Comparison of ENCODE assay signal across 20 mouse cellular contexts in genomic region chr2:51991447-51991846, GRCm38 (mm10). TPM values are rescaled to one million over a fixed set of nuclear protein-coding genes. Genes with fewer than 3 reads are reported as not detected.
DNase-seq lines count a peak whose midpoint lies in the region; ATAC-seq and TF ChIP-seq lines count a peak whose summit lies in the region.
"Had no signal": no experiment of that assay in that cellular context is flagged by ENCODE, and none has a peak within 500 bp of the region (broad histone marks: within the 10 kb centered on the region; RNA-seq: fewer than 3 reads in every experiment).

No protein-coding gene starts in this region.

- no peaks in the 10 kb centered on the region for H3K4me1 ChIP-seq in CH12.LX (ENCODE audit: control insufficient read depth in 1 of 2, insufficient read depth in 2 of 2)
- no peaks in the 10 kb centered on the region for H3K4me1 ChIP-seq in cerebellum, adult 2 months (ENCODE audit: control insufficient read depth, insufficient read depth, low read length)
- H3K4me1 ChIP-seq: embryonic facial prominence, embryonic 15.5 days; forebrain, embryonic 15.5 days; heart, embryonic 12.5 days; hindbrain, embryonic 12.5 days had no signal

- dilution Hi-C loops in CH12.LX (cut with MboI; ENCODE audit: extremely low pct_ligation_motif_present, extremely low pct_unique_long_range_greater_than_20kb, low sequenced_read_pairs), result no loop called here

- H3K79me2 ChIP-seq in CH12.LX (replicated peaks; ENCODE audit: control insufficient read depth, extremely low read depth, insufficient read depth, poor library complexity, severe bottlenecking), result no peaks in the 10 kb centered on the region

- no peak for TF ChIP-seq CTCF in CH12.LX (conservative IDR thresholded peaks at IDR 0.05 in 1 of 2, IDR thresholded peaks at IDR 0.05 in 1 of 2; ENCODE audit: low read depth in 2 of 2, low read length in 2 of 2)
- no peak for TF ChIP-seq CTCF in cerebellum, adult 2 months (IDR thresholded peaks at IDR 0.05; ENCODE audit: borderline replicate concordance, insufficient read depth, low read depth, low read length)

- no peak overlapping the region for H3K27ac ChIP-seq in CH12.LX (ENCODE audit: insufficient read depth, low read depth)
- no peak overlapping the region for H3K27ac ChIP-seq in cerebellum, adult 2 months (ENCODE audit: insufficient read depth, low read length)
- H3K27ac ChIP-seq: embryonic facial prominence, embryonic 15.5 days; forebrain, embryonic 15.5 days; hindbrain, embryonic 12.5 days had no signal

- H3K4me2 ChIP-seq in CH12.LX (ENCODE audit: insufficient read depth, low read depth, poor library complexity, severe bottlenecking), result no peak overlapping the region; the same call in 1 of the 2 replicates
- H3K4me2 ChIP-seq: embryonic facial prominence, embryonic 15.5 days; forebrain, embryonic 15.5 days; heart, embryonic 12.5 days; hindbrain, embryonic 12.5 days had no signal

- no peak for TF ChIP-seq POLR2A in CH12.LX (IDR thresholded peaks at IDR 0.05; ENCODE audit: low read depth, low read length)
- no peak for TF ChIP-seq POLR2A in cerebellum, adult 2 months (IDR thresholded peaks at IDR 0.05; ENCODE audit: borderline replicate concordance, insufficient read depth, low read length)

- no peaks in the 10 kb centered on the region for H3K27me3 ChIP-seq in CH12.LX (replicated peaks)
- H3K27me3 ChIP-seq in cerebellum, adult 2 months (ENCODE audit: control insufficient read depth, insufficient read depth, low read length), result no peaks in the 10 kb centered on the region
- H3K27me3 ChIP-seq: embryonic facial prominence, embryonic 15.5 days; forebrain, embryonic 15.5 days; heart, embryonic 12.5 days; hindbrain, embryonic 12.5 days had no signal

- H3K9me3 ChIP-seq in CH12.LX (replicated peaks; ENCODE audit: low read length), result no peaks in the 10 kb centered on the region
- H3K9me3 ChIP-seq: embryonic facial prominence, embryonic 15.5 days; forebrain, embryonic 15.5 days; heart, embryonic 12.5 days; hindbrain, embryonic 12.5 days had no signal

- peak; percentile 97 for ATAC-seq in granulocyte monocyte progenitor cell, adult 5-6 weeks (replicated peaks; ENCODE audit: poor library complexity, severe bottlenecking)
- ATAC-seq: forebrain, embryonic 15.5 days; hindbrain, embryonic 16.5 days; inflammation-experienced regulatory T-cells, adult 6 months had no signal

- no peak for TF ChIP-seq EP300 in CH12.LX (IDR thresholded peaks at IDR 0.05; ENCODE audit: low read length)

- H3K9ac ChIP-seq in CH12.LX (ENCODE audit: insufficient read depth, low read depth), result no peak overlapping the region
- H3K9ac ChIP-seq: embryonic facial prominence, embryonic 15.5 days; forebrain, embryonic 15.5 days; heart, embryonic 12.5 days; hindbrain, embryonic 12.5 days had no signal

- 94% methylated on average over 6 of the region's 6 CpGs for WGBS in cerebellum, adult 2 months

- no peaks in the 10 kb centered on the region for H3K36me3 ChIP-seq in CH12.LX (replicated peaks in 1 of 2; ENCODE audit: control insufficient read depth in 1 of 2, insufficient read depth in 1 of 2, low read length in 1 of 2)
- H3K36me3 ChIP-seq: embryonic facial prominence, embryonic 15.5 days; forebrain, embryonic 15.5 days; heart, embryonic 12.5 days; hindbrain, embryonic 12.5 days had no signal

- no peak overlapping the region for H3K4me3 ChIP-seq in CH12.LX (replicated peaks in 1 of 3; ENCODE audit: low read depth in 2 of 3, low read length in 2 of 3, poor library complexity in 1 of 3)
- no peak overlapping the region for H3K4me3 ChIP-seq in cerebellum, adult 2 months (replicated peaks; ENCODE audit: insufficient read depth, low read depth, low read length)
- H3K4me3 ChIP-seq: embryonic facial prominence, embryonic 15.5 days; erythroblast, embryonic 14.5 days; forebrain, embryonic 15.5 days; heart, embryonic 12.5 days; hindbrain, embryonic 12.5 days had no signal

- in situ Hi-C loops in CH12.LX (cut with MboI; ENCODE audit: low pct_ligation_motif_present, low pct_unique_long_range_greater_than_20kb, low sequenced_read_pairs), result no loop called here

- peak; percentile 11 for DNase-seq in layer of hippocampus, adult 9-11 months
- no peak for DNase-seq in layer of hippocampus, adult 11-12 months (ENCODE audit: low spot score)
- no peak for DNase-seq in CH12.LX (ENCODE audit: extremely low read depth)
- DNase-seq in frontal cortex, postnatal 25 days (ENCODE audit: low spot score in 2 of 2), result no peak
- no peak for DNase-seq in adrenal gland, adult 8-10 months
- DNase-seq in cerebellum, adult 2 months, result no peak
- DNase-seq: adrenal gland, postnatal 10 days; cerebellum, adult 11 months; cerebellum, adult 9-10 months; cerebellum, postnatal 36 days; gastrocnemius, postnatal 10 days; heart, postnatal 36 days had no signal

- no peak for TF ChIP-seq RAD21 in CH12.LX (IDR thresholded peaks at IDR 0.05; ENCODE audit: low read depth, low read length)

TF ChIP-seq in CH12.LX, 34 proteins besides CTCF, POLR2A, EP300 and RAD21:
- TF ChIP-seq E2F4 (IDR thresholded peaks at IDR 0.05; ENCODE audit: insufficient replicate concordance, low read depth, low read length), result no peak
- TF ChIP-seq CHD2 (IDR thresholded peaks at IDR 0.05; ENCODE audit: low read length), result no peak
- 0 out of 2 replicates have a peak, but pooled peaks have one; percentile 51 for TF ChIP-seq BHLHE40 (IDR thresholded peaks at IDR 0.05; ENCODE audit: low read depth, low read length)
- TF ChIP-seq MAX (IDR thresholded peaks at IDR 0.05; ENCODE audit: low read length), result peak; percentile 51
- no peak for TF ChIP-seq JUND (conservative IDR thresholded peaks at IDR 0.05; ENCODE audit: low read depth, low read length)
- no peak for TF ChIP-seq ZNF384 (IDR thresholded peaks at IDR 0.05; ENCODE audit: low read depth, low read length)
- no peak for TF ChIP-seq MYC (IDR thresholded peaks at IDR 0.05; ENCODE audit: low read depth, low read length)
- no peak for TF ChIP-seq ZC3H11A (IDR thresholded peaks at IDR 0.05; ENCODE audit: low read depth, low read length)
- TF ChIP-seq NRF1 (IDR thresholded peaks at IDR 0.05; ENCODE audit: low read depth, low read length), result no peak

RNA-seq across cellular contexts. Expression of gene Nmi, which starts 18.2 kb away (rescaled TPM):
- total RNA-seq in CH12.LX (2012; rRNA removed), result 37.8 and 42.1 TPM in 2 replicates
- 60.1 and 75.1 TPM in 2 replicates for total RNA-seq in CH12.LX (2014; rRNA removed)
- polyA plus RNA-seq in CH12.LX (2012; ENCODE audit: insufficient read length, low read depth), result 51.9 and 81.3 TPM in 2 replicates
- total RNA-seq in granulocyte monocyte progenitor cell, adult 5-6 weeks (2014; fragmentation: Nextera tagmentation), result 16.8 and 21.7 TPM in 2 replicates
- total RNA-seq in granulocyte monocyte progenitor cell, adult 5-6 weeks (2017), result 44.8 and 59.3 TPM in 2 replicates
- total RNA-seq in adrenal gland, adult 8-10 months (2022), result 10 to 100 TPM in 3 of 4 experiments, 1 to 10 TPM in 1; 8.3 to 14.7 (median 12.9) TPM
- 6.7 and 8.1 TPM in 2 replicates for polyA plus RNA-seq in cerebellum, adult 2 months (2012; rRNA removed)
- polyA plus RNA-seq: erythroblast, embryonic 14.5 days had no signal

RNA-seq across cellular contexts. Expression of gene Tnfaip6, which starts 46.4 kb away (rescaled TPM):
- total RNA-seq in CH12.LX (2012; rRNA removed) (0.38 and 0.59 TPM in 2 replicates), CH12.LX (2014; rRNA removed) (0.22 and 0.34 TPM in 2 replicates)
- 0.13 and 0.19 TPM in 2 replicates for polyA plus RNA-seq in CH12.LX (2012; ENCODE audit: insufficient read length, low read depth)
- 0.92 TPM in 1 of 2 replicates, not detected in the other for total RNA-seq in granulocyte monocyte progenitor cell, adult 5-6 weeks (2014; fragmentation: Nextera tagmentation)
- 0.31 and 0.65 TPM in 2 replicates for total RNA-seq in granulocyte monocyte progenitor cell, adult 5-6 weeks (2017)
- total RNA-seq in adrenal gland, adult 8-10 months (2022), result 1 to 10 TPM in 1 of 4 experiments, under 1 TPM in 3; 0.42 to 1.1 (median 0.66) TPM
- 16.0 and 16.9 TPM in 2 replicates for polyA plus RNA-seq in cerebellum, adult 2 months (2012; rRNA removed)
- polyA plus RNA-seq: erythroblast, embryonic 14.5 days had no signal

RNA-seq across cellular contexts. Expression of gene Rbm43, which starts 56.5 kb away (rescaled TPM):
- total RNA-seq in CH12.LX (2012; rRNA removed) (9.5 and 10.5 TPM in 2 replicates), CH12.LX (2014; rRNA removed) (25.8 and 25.9 TPM in 2 replicates)
- polyA plus RNA-seq in CH12.LX (2012; ENCODE audit: insufficient read length, low read depth), result 19.4 and 20.6 TPM in 2 replicates
- 31.2 and 37.1 TPM in 2 replicates for total RNA-seq in granulocyte monocyte progenitor cell, adult 5-6 weeks (2014; fragmentation: Nextera tagmentation)
- total RNA-seq in granulocyte monocyte progenitor cell, adult 5-6 weeks (2017), result 18.0 and 30.1 TPM in 2 replicates
- 10 to 100 TPM; 14.1 to 24.5 (median 19.6) TPM for total RNA-seq in adrenal gland, adult 8-10 months (2022)
- polyA plus RNA-seq in cerebellum, adult 2 months (2012; rRNA removed), result 18.8 and 19.8 TPM in 2 replicates
